Mouse (Mus musculus) hindbrain, embryonic 12.5 days (tissue): ENCODE data around the gene Ntrk3. TPM values are rescaled to one million over a fixed set of nuclear protein-coding genes. Genes with fewer than 3 reads are reported as not detected.
A peak's percentile ranks its signal among the peaks of the same experiment; 100 is the strongest.

Experiments used
- ATAC-seq: fragments of 200-750 bp; cut with Nextera tagmentation; 2 replicates; pipeline ENCODE4 v1.8.0; 2017; ENCODE audit warnings: moderate TSS enrichment; ENCODE audit not compliant: low FRiP score
- H3K27ac ChIP-seq: fragments of 300-500 bp; sonication (generic); 2 replicates; pipeline ENCODE4 v1.5.1; 2016; ENCODE audit warnings: mild to moderate bottlenecking
- H3K27me3 ChIP-seq: fragments of 300-500 bp; sonication (generic); 2 replicates; pipeline ENCODE4 v1.6.1; 2016; ENCODE audit warnings: mild to moderate bottlenecking
- H3K36me3 ChIP-seq: fragments of 300-500 bp; sonication (generic); 2 replicates; pipeline ENCODE4 v1.6.1; 2016; ENCODE audit warnings: mild to moderate bottlenecking
- H3K4me1 ChIP-seq: fragments of 300-500 bp; sonication (generic); 2 replicates; pipeline ENCODE4 v1.6.1; 2016
- H3K4me2 ChIP-seq: fragments of 300-500 bp; sonication (generic); replicated peaks from 2 replicates; pipeline ENCODE4 v1.6.1; 2016; ENCODE audit warnings: mild to moderate bottlenecking
- H3K4me3 ChIP-seq: fragments of 300-500 bp; sonication (generic); 2 replicates; pipeline ENCODE4 v1.5.1; 2016; ENCODE audit warnings: mild to moderate bottlenecking
- H3K9ac ChIP-seq: fragments of 300-500 bp; sonication (generic); 2 replicates; pipeline ENCODE4 v1.6.1; 2016; ENCODE audit warnings: mild to moderate bottlenecking, moderate library complexity
- H3K9me3 ChIP-seq: fragments of 300-500 bp; sonication (generic); replicated peaks from 2 replicates; pipeline ENCODE4 v1.6.1; 2016; ENCODE audit warnings: mild to moderate bottlenecking
- WGBS: fragments of 180-500 bp; shearing (Covaris S2); methylation state at CpG from one replicate; pipeline ENCODE4 v1.1.7; 2016; 5-methylcytosine and 5-hydroxymethylcytosine counted together
- polyA plus RNA-seq: library from polyadenylated mRNA; unstranded; fragments of >200 nt; fragmentation: Nextera tagmentation; extraction: Ambion mirVana; gene quantifications from 2 replicates; pipeline ENCODE4 v1.2.1, GENCODE M21; 2016

Gene Ntrk3
- polyA plus RNA-seq, 1 experiment from 2014 or later = 9.9 TPM

DNA sequence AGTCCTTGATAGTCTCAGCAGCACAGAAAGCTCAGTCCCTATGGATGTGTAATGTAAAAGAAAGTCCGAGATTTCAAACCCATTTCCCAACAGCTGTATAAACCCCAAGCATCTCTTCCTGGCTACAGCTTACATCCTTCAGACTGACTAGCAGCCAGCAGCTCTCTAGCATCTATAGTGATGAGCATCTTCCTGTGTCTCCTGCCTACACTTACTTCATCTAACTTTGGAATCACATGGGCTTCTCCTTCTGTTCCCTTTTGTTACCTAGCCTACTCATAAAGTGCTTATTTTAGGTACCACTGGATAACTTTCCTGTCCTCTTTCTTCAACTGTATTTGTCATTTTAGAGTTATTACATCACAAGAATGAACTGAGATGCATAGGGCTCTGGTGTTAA lies 432.0 kb downstream of the Ntrk3 start:
- Histone ChIP-seq H3K4me1 (no peaks in the 10 kb centered on the region), H3K4me2 (no peak overlapping the region), H3K9me3 (peaks cover 9% of the 10 kb centered on the region; the same call in 1 of the 2 replicates), H3K36me3 (no peaks in the 10 kb centered on the region), H3K9ac (no peak overlapping the region), H3K27me3 (no peaks in the 10 kb centered on the region), H3K4me3 (no peak overlapping the region), H3K27ac (no peak overlapping the region)
- WGBS = 89% methylated on average over 1 of the region's 1 CpGs
- no peak for ATAC-seq

DNA sequence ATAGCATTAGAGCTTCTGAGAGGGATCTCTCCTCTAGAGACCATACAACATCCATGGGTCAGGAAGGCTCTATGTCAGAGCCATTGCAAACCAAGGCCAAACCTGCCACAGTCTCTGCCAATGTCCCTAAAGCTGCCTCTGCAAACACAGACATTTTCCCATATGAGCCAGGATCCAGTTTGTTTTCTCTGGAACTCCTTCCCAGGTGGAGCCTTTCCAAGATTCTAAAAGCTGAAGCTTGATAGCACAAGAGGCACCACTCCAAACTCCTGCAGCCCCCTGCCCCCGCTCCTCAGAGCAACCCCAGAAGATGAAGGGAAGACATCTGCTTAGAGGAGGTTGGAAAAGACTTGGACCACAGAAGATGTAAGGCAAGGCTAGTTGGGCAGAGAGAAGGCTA lies 432.8 kb downstream of the Ntrk3 start:
- 90% methylated on average over 1 of the region's 1 CpGs for WGBS
- Histone ChIP-seq H3K9ac (no peak overlapping the region), H3K27ac (no peak overlapping the region), H3K4me1 (no peaks in the 10 kb centered on the region), H3K4me3 (no peak overlapping the region), H3K9me3 (peaks cover 9% of the 10 kb centered on the region; the same call in 1 of the 2 replicates), H3K36me3 (no peaks in the 10 kb centered on the region), H3K4me2 (no peak overlapping the region), H3K27me3 (no peaks in the 10 kb centered on the region)
- no peak for ATAC-seq

DNA sequence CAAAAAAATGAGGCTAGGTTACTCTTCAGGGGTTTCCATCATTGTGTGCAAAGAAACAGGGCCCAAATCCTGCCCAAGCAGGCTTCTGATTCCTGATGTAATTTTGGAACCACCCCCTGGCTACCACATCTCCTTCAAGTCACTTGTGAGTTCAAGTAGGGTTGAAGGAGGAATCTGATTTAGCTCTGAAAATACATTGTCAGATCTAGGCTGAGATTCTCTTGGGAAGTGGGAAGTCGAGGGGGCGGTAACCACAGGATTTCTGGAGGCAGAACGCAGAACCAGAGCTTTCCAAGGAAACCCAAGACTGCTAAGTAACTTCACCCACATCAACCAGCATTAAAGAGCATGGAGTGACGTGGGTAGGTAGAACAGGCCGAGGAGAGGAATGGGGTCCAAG lies 440.5 kb downstream of the Ntrk3 start:
- H3K4me3 ChIP-seq = no peak overlapping the region
- H3K27me3 ChIP-seq = no peaks in the 10 kb centered on the region
- WGBS = 90% methylated on average over 5 of the region's 5 CpGs
- H3K4me2 ChIP-seq = no peak overlapping the region
- H3K36me3 ChIP-seq = no peaks in the 10 kb centered on the region
- no peak overlapping the region for H3K9ac ChIP-seq
- no peaks in the 10 kb centered on the region for H3K4me1 ChIP-seq
- no peak for ATAC-seq
- no peak overlapping the region for H3K27ac ChIP-seq
- no peaks in the 10 kb centered on the region for H3K9me3 ChIP-seq

DNA sequence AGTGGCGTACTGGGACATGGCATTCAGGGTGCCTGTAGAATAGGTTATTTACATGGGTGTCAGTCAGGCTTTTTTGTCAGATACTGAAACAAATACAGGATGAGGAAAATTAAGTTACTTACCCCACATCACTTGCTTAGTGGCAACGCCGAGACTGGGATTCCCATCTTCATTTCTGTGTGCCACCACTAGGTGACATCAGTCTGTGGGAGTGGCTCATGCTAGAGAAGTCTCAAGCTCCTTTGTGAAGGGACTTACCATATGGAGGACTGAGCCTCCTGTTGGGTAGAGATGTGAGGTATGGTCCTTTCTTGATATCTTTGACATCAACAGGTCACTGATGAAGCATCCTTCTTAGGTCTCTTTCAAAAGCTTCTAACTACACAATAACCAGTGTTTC lies 443.5 kb downstream of the Ntrk3 start:
- Histone ChIP-seq H3K9ac (no peak overlapping the region), H3K4me1 (no peaks in the 10 kb centered on the region), H3K4me2 (no peak overlapping the region), H3K36me3 (no peaks in the 10 kb centered on the region), H3K4me3 (no peak overlapping the region), H3K9me3 (no peaks in the 10 kb centered on the region), H3K27ac (no peak overlapping the region), H3K27me3 (no peaks in the 10 kb centered on the region)
- WGBS = 78% methylated on average over 3 of the region's 3 CpGs
- ATAC-seq = no peak

DNA sequence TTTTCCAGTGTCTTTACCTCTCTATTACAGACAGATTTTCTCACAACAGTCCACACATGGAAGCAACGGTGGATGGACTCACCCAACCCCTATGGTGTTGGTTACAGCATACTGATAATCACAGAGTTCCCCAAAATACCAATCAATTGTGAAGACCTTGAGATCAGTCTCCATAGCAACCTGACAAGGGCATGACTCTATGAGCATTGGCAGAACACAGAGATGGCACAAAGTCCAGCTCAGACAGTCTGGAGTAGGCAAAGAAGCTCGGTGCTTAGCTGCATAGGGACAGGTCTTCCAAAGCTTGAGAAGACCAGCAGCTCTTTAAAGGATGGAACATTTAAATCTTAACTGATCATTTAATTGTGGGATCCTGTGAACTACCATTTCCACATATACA lies 447.6 kb downstream of the Ntrk3 start:
- H3K36me3 ChIP-seq = no peaks in the 10 kb centered on the region
- H3K4me2 ChIP-seq = no peak overlapping the region
- H3K9ac ChIP-seq = no peak overlapping the region
- ATAC-seq = no peak
- no peak overlapping the region for H3K4me3 ChIP-seq
- 72% methylated on average over 2 of the region's 2 CpGs for WGBS
- H3K9me3 ChIP-seq = no peaks in the 10 kb centered on the region
- H3K27me3 ChIP-seq = no peaks in the 10 kb centered on the region
- no peak overlapping the region for H3K27ac ChIP-seq
- H3K4me1 ChIP-seq = no peaks in the 10 kb centered on the region

DNA sequence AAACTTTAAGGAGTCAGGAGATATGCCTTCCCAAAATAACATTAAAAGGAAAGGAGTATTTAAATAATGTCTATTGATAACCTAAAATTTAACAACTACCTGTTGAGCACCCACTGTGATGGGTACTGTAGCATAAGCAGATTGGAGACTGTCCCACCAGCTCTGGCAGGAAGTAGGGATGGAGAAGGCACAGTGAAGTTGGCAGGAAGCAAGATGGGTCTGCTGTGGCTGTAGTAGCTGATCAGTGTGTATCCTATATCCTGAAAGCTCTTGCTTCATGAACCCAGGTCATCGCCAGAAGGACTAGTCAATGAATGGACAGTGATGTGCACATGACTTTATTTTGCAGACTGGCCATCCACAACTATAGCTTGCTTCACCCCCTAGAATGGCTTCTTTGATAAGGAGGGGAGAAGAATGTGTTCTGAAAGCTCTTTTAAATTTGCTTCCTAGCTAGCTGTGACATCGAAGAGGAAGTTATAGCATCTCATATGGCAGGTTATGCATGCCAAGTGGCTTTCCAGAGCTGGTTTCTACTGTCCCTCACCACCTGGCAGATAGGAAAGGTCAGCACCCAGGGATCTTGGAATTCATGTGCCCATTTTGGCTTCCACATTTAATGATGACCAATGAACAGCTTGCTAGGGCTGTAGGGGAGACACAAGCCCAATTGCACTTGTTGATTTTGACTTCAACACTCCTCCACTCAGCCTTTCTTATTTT lies 451.1 kb downstream of the Ntrk3 start:
- H3K36me3 ChIP-seq = no peaks in the 10 kb centered on the region
- no peak for ATAC-seq
- no peaks in the 10 kb centered on the region for H3K27me3 ChIP-seq
- WGBS = 96% methylated on average over 2 of the region's 2 CpGs
- no peaks in the 10 kb centered on the region for H3K4me1 ChIP-seq
- H3K4me2 ChIP-seq = no peak overlapping the region
- no peak overlapping the region for H3K9ac ChIP-seq
- no peaks in the 10 kb centered on the region for H3K9me3 ChIP-seq
- no peak overlapping the region for H3K27ac ChIP-seq
- H3K4me3 ChIP-seq = no peak overlapping the region

DNA sequence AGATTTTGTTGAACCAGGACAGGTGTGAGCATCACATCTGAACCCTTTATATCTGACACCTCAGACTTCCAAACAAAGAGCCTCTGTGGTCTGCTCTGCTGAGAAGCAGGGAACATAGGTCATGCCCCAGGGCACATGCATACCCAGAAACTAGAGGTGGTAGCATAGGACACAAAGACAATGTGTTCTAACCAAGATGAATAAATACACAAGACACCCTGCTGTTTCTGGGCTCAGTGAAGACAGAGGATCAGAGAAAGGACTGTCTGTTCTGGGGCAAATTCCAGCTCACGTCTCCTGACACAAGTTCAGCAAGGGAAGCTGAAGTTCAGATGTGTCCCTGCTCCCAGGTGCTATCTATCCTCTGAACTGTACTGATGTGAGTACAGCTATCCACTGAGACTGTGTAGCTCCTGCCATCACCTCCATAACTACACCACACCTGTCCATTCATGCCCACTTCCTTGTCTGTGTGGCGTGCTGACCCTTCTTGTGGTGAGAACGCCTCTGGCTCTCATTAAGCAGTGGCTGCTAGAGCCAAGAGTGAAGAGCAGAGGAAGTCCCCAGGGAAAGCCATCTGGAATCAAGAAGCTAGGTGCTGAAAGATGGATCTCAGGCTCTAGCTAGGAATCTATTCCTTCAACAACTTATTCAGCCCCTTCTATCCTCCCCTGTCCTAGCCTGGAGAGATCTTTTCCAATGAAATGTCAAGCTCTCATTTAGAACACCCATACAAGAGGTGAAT lies 468.1 kb downstream of the Ntrk3 start:
- Histone ChIP-seq H3K36me3 (no peaks in the 10 kb centered on the region), H3K4me1 (peaks cover 5% of the 10 kb centered on the region), H3K4me2 (no peak overlapping the region), H3K4me3 (no peak overlapping the region), H3K27ac (no peak overlapping the region), H3K9me3 (no peaks in the 10 kb centered on the region), H3K9ac (no peak overlapping the region), H3K27me3 (no peaks in the 10 kb centered on the region)
- WGBS = 51% methylated on average over 3 of the region's 3 CpGs
- 0 out of 2 replicates have a peak, but pooled peaks have one; percentile 38 for ATAC-seq

DNA sequence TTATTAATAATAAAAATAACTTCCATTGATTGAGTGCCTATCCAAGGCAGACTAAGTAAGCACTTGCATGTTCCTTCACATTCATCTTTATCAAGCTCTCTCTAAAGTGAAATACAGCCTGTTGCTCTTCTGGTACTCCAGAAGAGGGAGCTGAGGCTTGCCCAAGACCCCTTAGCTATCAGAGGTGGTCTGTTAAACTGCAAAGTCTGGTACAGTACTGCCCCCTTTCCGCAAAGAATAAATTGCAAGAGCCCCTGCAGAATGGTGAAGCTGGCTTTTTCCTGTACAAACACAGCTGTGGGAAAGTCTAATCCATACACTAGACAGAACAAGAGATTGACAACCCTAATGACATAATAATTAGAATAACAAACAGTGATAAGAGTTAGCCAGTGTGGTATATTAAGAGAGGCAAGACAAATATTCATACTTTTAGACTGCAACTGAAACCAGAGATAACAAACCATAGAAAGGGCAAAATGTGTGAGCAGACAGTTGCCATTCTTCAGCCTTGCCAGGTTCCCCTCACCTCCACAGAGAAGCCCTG lies 470.3 kb downstream of the Ntrk3 start:
- Histone ChIP-seq H3K27ac (no peak overlapping the region), H3K4me2 (no peak overlapping the region), H3K4me3 (no peak overlapping the region), H3K9me3 (no peaks in the 10 kb centered on the region), H3K9ac (no peak overlapping the region), H3K36me3 (no peaks in the 10 kb centered on the region), H3K27me3 (no peaks in the 10 kb centered on the region), H3K4me1 (peaks cover 5% of the 10 kb centered on the region)
- peak; percentile 38; the same call in 1 of the 2 replicates for ATAC-seq
- 17% methylated on average over 1 of the region's 1 CpGs for WGBS

DNA sequence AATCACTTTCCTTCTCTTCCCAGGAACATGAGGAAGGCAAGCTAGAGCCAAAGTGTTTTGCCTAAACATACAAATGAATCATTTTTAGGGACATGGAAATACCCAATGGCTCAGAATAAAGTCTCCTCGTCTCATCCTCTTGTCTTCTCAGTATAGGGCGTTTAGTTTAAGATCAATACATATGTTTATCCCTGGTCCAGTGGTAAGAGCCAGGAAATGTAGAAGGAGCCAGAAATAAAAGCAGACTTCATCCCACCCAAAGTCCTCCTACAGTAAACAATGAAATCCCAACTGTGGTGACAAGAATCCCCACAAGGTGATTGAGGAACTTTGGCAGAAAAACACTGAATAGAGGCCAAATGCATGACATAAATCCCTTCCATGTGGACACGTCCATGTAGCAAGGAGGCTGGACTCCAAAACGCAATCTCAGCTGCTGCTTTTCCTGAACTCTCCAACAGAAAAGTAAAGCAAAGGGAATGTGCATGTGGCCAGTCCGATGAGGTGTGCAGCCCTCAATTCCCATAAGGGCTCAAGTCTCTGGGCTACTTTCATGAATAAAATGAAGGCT lies 473.3 kb downstream of the Ntrk3 start:
- H3K36me3 ChIP-seq = no peaks in the 10 kb centered on the region
- no peak for ATAC-seq
- no peak overlapping the region for H3K4me3 ChIP-seq
- H3K4me1 ChIP-seq = peaks cover 4% of the 10 kb centered on the region
- no peaks in the 10 kb centered on the region for H3K9me3 ChIP-seq
- no peaks in the 10 kb centered on the region for H3K27me3 ChIP-seq
- 73% methylated on average over 5 of the region's 5 CpGs for WGBS
- no peak overlapping the region for H3K4me2 ChIP-seq
- H3K27ac ChIP-seq = no peak overlapping the region
- H3K9ac ChIP-seq = no peak overlapping the region

DNA sequence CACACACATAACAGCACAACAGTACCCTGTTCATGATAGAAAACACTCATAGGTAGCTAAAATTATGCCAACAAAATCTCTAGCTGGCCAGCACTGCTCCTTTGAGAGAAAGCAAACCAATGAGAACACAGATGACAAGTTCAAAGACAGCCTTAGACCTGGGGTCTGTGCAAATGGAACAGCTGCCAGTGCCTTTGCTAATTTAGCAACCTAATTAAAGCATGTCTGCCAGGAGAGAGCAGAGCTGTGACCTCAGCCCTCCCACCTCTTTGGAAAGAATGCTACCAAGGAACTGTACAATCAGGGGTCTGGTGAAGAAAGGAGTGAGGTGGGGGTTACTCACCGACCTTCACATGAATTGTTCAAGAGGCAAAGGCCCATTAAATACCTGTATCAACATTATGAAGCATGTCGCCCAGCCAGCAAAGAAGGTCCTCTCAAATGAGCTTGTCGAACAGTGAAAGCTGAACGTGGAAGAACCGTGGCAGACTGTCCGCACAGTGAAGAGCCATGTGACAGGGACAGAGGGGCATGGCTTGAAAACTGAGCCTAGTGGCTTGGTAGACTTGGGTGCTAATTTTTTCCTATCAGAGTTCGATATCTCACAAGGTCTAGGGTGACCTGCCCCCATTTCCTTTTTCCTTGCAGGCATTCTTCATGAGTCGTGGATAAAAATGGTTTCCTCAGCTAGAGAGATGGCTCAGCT lies 476.2 kb downstream of the Ntrk3 start:
- no peak overlapping the region for H3K4me2 ChIP-seq
- H3K9me3 ChIP-seq = no peaks in the 10 kb centered on the region
- H3K27ac ChIP-seq = no peak overlapping the region
- no peak for ATAC-seq
- no peaks in the 10 kb centered on the region for H3K27me3 ChIP-seq
- H3K4me1 ChIP-seq = no peaks in the 10 kb centered on the region
- WGBS = 74% methylated on average over 8 of the region's 8 CpGs
- H3K9ac ChIP-seq = no peak overlapping the region
- H3K4me3 ChIP-seq = no peak overlapping the region
- no peaks in the 10 kb centered on the region for H3K36me3 ChIP-seq

DNA sequence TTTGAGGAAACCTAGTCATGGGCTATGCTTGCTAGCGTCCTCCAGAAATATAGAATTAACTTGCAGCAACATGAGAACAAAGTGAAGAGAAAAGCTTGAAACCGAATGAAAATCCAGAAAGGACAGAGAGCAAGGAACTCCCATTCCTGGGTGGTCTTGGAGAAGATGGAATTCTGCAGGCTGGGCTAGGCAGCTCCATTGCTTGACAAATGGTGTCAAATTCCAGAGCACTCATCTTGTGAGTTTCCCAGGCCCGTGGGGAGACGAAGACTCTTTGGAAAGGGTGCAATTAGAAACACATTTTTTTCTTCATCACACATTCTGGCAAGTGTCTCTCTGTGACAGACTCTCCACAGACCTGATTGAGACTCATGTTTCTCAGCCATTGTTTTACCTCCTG lies 479.7 kb downstream of the Ntrk3 start:
- no peaks in the 10 kb centered on the region for H3K36me3 ChIP-seq
- WGBS = 40% methylated on average over 4 of the region's 4 CpGs
- no peaks in the 10 kb centered on the region for H3K9me3 ChIP-seq
- no peak overlapping the region for H3K4me3 ChIP-seq
- H3K9ac ChIP-seq = no peak overlapping the region
- no peaks in the 10 kb centered on the region for H3K27me3 ChIP-seq
- no peaks in the 10 kb centered on the region for H3K4me1 ChIP-seq
- no peak overlapping the region for H3K4me2 ChIP-seq
- no peak overlapping the region for H3K27ac ChIP-seq
- no peak for ATAC-seq

DNA sequence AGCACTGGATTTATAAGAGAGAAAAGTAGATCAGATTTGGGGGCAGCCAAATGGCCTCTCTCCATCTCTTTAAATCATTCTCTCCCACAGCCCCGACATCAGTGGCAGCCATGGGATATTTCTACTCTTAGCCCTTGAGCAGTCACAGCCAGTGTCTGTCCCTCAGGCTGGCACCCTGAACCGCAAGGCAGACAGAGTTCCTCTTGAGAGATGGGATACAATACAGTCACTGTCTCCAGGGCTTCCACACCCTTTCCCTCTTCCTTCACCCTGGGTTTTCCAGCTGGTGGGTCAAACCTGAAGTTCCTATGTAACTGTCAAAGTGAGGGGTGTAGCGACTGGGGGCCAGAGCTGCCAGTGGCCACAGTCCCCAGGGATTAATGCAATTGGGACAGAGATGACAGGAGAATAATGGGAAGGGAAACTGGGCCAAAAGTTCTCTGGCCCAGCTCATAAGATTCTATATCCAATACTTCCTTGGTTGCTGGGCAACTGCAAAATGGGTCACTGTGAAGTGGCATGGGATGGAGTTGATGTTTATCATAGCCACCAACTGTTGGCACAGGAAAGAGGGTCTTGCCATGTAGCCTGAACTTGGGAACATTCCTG lies 483.9 kb downstream of the Ntrk3 start:
- no peak for ATAC-seq
- no peak overlapping the region for H3K9ac ChIP-seq
- 79% methylated on average over 3 of the region's 3 CpGs for WGBS

More for the DNA sequence above, 483.9 kb downstream of the Ntrk3 start:
- Histone ChIP-seq H3K27ac (no peak overlapping the region), H3K36me3 (no peaks in the 10 kb centered on the region), H3K4me1 (no peaks in the 10 kb centered on the region), H3K27me3 (no peaks in the 10 kb centered on the region), H3K4me2 (no peak overlapping the region), H3K4me3 (no peak overlapping the region), H3K9me3 (no peaks in the 10 kb centered on the region)
